Mouse (Mus musculus) retina, postnatal 7 days (tissue): ENCODE results near the gene Per3.

Experiments
- DNase-seq: peaks from one replicate; pipeline ENCODE4 v3.0.0-alpha.2; 2012; ENCODE audit warnings: low read depth, low spot score

The Per3 gene

DNA sequence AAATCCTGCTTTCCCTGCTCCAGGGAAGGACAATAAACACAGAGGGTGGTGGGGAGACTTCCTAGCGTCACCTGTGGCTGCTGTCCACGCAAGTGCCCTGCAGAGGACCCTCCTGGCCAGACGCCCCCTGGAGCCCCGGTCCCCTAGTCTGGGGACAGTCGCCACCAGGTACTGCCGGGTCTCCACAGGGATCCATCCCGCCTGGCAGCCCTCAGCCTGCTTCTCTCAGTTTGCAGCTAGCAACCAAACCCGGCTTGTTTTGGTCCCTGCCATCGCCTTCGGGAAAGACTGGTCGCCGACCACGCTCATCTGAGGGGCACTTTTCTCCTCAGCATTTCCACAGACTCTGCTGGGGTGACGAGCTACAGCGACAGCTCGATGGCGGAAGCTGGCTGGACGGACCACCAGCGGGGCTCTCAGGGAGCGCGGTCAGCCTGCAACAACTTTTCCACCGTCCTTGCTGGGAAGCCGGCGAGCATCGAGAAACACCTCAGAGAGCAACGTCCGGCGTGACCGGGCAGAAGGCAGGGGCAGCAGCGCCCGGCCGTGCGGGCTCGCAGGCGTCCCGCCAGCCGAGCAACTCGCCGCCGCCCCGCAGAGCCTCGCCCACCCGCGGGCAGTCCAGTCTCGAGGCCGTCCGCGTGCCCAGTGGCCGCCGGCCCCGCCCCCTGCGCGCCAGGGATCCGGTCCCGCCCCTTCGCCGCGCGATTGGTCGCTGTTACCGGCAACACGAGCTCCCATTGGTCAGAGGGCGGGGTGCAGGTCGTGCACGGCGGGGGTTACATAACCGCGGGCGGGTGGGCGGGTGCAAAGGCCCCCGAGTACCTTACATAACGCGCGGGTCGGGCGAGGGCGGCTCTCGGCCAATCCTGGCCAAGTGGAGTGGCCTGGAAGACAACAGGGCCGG is at the start of gene Per3:
Gene Per3, minus strand, starts transcription at position 629 of the 907 bp plus-strand sequence.
- peak; percentile 92 for DNase-seq

DNA sequence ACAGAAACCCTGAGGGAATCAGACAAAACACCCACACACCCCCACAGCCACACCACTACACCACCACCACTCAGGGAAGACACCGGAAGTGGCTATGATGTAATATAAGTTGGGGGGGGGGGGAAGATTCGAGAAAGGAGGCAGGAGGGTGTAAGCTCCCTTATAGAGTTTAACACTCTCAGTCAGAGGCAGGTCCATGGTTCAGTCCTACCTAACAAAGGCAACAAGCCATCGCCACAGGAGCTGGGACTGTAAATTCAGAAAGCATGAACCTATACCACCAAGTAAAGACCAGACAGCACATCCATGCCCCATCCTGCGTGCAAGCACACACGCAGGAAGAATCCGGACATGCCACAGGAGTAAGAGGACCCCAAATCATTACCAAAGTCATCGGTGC is 44.8 kb upstream of the Per3 start, which contains the start of gene Gm13090:
Gene Gm13090, plus strand, starts transcription at position 301 of the 400 bp plus-strand sequence.
- DNase-seq, result no peak

DNA sequence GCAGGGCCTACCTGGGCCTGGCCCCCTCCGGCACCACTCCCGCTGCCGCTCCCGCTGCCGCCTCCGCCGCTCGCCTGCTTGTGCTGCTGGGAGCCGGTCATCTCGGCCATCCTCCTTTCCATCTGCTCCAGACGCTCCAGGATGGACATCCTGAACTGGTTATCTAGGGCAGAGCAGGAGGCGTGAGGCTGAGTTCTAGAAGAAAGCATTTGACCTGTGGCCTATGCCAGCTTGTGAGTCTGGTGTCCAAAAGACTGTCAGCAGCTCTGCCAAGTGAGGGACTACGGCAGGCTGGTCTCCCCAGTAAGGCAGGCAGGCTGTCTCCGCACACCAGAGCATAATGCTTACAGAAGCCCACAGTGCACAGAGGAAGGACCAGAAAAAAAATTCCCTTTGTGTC is 44.4 kb upstream of the Per3 start:
- DNase-seq, result no peak

DNA sequence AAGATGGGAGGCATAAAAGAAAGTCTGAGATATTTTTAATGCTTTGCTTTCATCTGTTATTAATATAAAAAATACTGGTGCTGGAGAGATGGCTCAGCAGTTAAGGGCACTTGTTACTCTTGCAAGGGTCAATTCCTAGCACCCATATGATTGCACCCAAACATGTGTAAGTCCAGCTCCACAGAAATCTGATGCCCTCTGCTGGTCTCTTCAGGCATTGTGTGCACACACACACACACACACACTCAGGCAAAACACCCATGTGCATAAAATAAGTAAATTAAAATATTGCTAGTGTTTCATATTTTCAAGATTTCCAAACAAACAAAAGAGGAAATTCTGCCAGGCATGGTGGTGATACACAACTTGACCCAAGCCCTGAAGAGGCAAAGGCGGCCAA is 42.9 kb upstream of the Per3 start:
- DNase-seq, result no peak

DNA sequence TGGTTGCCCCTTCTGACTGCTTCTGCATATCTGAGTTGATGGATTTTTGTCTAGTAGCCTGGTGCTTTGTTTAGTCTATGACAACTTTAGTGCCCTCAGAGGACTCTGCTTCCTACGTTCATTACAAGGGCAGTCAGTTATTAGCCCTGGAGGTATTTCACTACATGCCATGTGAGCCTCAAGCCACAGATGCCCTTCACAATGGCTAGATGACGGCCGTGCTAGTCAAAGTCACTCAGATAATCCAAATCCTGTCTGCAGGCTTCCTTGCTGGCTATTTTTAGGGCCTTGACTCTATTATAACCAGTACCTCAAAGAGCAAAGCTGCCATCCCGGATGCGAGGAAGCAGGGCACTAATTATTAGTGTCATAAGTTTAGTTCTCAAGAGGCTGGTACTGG is 38.6 kb upstream of the Per3 start:
- no peak for DNase-seq

DNA sequence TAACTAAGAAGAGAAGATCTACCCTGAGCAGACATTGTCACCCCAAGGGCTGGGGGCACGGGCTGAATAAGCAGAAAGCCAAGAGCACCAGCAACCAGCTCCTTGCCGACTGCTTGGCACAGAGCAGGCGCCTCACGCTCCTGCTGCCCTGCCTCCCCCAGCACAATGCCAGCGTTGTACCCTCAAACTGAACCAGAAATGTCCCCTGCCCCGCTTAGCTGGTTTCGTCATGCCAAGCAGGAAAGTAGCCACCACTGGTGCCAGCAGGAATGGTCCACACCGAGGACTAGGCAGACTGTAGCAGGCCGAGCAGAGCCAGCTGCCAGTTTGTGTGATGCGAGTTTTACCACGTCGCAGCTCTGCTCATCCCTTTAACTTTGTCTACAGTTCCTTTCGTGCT is 37.5 kb upstream of the Per3 start:
- DNase-seq, result no peak

DNA sequence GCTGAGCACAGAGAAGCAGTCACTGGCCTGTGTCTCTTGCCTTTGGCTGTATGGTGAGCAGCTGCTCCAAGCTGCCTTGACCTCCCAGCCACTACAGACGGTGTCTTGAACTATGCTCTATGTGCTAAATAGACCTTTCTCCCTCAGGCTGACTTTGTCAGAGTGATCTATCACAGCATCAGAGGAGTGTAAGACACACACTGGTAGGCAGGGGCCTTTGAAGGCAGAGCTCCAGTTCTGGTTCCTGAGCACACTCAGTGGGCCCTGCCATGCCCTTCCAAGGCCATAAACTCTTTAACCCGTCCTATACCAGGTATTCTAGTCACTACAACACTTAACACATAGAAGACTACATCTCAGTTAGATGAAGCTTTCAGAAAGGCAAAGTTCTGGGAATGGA is 36.9 kb upstream of the Per3 start:
- DNase-seq, result no peak

DNA sequence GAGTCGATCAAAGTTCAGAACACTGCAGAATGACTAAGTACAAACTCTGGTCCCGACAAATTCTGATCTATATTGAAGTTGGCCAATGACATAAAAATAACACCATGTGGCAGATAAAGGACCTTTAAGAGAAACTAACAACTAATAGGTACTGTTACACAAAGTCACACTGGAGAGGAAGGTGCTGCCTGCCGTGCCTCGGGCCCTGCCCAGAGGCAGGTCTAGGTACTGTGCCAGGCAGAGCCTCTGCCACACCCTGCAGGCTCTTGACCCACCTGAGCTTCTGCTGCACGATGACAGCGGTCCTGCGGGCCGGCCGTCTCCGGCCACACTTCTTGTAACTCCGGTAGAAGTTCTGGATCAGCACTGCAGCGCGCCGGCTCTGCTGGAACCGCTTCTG is 30.4 kb upstream of the Per3 start:
- no peak for DNase-seq

DNA sequence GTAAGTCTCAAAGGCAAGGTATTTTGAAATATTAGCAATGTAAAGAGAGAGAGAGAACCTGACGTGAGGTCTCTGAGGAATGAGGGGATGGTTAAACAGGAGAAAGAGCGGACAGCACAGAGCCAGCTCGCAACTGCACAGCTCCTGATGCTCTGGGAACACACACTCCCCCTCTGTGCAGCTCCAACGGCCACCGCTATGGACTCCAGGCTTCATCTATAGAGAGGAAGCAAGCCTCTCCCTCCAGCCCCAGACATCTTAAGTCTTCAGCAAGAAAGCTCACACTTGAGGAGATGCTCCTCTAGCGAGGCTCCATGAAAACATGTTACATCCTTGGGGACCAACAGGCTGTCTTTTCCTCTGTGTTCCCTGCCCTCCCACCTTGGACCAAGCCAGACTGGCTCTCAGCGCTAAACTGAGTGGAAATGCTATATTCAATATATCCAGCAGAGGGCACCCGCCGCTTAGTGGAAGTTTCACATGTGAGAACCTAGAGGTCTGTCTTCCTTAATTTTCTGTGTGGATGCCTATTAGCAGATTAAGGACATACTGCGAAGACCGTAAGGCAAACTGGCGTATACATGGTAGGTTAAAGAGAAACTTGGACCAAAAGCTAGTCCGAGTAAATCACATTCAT is 28.8 kb upstream of the Per3 start:
- peak; percentile 65 for DNase-seq

DNA sequence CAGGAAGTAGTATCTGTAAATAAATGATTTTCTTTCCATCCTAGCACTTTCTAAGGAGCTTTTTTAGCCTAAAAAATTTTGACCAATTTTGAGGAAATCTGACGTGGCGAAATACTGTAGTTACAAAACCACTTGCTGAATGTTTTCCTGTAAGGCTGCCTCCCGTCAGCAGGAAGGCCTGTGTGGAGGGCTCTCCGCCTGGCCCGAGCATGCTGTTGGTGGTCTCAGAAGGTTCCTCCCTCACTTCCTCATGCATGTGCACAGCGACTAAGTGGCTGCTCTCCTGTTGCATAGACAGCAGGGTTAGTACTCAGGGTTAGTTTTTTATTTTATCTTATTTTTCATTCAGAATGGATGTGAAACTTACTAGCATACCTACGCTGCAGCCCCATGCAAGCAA is 26.5 kb upstream of the Per3 start:
- no peak for DNase-seq

DNA sequence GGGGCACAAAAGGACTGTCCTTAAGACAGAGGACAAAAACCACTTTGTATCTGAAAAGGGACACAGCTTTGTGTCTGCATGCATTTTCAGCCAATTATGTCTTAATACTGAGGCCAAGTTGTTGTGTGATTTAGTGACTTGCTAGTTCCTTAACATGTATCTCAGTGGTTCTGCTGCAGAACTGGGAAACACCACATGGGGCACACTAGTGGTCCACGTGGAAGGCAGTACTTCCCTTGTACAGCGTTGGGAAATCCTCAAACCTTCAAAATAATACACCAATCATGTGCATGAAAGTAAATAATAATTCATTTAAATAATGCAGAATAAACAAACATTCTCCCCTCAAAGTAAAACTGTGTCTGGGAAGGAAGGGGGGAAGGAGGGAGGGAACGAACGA is 24.3 kb upstream of the Per3 start:
- DNase-seq, result no peak

DNA sequence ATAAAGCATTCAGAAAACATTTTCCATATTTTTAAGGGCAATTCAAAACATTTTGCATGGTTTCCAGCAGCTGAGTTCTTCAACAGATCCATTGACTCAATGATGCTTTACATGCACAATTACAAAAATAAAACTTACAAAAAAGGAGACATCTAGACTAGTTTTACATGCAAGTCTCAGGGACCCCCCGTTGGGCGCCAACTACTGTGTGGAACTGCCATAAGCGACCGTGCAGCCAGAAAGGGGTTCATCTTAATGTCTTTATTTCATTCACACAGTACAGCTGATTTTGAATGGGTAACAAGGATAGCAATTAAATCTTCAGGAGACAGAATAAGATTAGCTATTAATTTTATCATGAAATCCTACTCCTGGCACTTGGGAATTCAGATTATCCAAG is 15.1 kb upstream of the Per3 start:
- DNase-seq, result no peak

DNA sequence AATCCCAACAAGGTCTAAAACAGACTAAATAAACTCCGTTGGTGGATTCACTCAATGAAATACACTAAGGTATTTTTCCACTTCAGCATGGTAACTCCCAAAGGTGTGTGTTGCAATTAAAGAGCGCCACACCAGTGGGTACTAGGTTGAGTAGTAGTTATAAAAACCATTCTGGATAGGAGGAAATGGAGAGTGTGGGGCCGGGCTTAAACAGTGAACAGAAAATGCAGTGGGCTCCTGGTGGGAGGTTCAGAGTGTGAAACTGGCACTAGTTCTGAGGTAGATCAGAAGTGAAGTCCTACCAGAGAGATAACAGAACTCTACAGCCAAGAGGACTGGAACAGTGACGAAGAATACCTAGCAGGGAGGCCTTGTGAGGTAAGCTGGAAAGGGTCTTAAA is 14.2 kb upstream of the Per3 start:
- no peak for DNase-seq

DNA sequence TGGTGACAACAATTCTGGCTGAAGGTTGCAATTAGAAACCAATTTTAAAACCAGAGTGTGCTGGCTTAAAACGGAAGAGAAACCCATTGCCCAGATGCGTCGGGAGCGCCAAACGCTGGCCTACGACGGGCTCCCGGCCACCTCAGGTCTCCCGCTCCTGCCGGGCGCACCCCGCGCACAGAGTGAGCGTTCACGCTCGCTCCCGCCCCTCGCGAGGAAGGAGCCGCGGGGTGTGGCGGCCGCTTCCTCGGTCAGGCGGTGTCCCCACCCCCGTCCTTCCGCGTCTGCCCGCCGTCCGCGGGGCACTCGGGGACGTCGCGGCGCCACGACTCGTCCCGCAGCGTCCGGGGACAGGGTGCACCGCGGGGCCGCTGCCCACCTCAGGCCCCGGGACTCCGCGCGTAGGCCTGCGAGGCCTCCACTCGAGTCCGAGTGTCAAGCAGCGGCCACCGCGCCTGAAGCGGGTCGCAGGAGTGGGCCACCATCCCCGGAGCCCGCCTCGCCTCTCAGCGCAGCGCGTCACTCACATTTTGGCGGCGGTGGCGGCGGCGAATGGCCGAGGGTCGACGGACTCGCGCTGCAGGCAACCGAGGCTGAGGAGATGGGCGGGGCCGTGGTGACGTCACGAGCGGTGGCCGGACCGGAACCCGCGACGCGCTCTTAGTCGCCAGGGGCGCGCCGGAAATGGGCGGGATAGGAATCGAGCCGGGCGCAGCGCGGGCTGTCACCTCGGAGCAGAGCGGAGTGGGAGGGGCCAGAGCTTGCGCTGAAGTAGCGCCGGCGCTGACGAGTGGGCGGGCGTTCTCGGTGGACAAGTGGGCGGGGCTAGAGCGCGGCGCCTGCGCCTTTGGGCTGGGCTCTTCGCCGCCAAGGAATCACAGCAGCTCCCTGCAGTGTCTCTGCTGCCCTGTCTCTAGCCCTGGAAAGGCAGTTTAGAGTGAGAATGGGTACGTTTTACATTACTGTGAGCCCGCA is 13.2 kb upstream of the Per3 start, which contains the start of gene Vamp3:
Gene Vamp3, minus strand, starts transcription at position 617 of the 975 bp plus-strand sequence.
- peak; percentile 98 for DNase-seq

DNA sequence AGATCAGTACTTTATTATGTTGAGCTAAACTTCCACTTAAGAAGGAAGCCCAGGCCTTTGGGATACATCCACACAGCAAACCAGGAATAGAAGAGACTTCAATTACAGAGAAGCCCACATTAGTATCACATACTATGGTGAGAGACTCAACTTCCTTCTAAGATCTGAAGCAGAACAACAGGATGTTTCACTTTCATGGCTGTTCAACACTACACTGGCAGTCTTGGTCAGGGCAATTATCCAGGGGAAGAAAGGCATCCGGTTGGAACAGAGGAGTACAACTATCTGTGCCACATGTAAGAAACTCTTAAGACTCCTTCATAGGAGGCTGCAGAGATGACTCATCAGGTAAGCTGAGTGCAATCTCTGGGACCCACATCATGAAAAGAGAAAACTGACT is 6.7 kb upstream of the Per3 start:
- DNase-seq, result no peak

DNA sequence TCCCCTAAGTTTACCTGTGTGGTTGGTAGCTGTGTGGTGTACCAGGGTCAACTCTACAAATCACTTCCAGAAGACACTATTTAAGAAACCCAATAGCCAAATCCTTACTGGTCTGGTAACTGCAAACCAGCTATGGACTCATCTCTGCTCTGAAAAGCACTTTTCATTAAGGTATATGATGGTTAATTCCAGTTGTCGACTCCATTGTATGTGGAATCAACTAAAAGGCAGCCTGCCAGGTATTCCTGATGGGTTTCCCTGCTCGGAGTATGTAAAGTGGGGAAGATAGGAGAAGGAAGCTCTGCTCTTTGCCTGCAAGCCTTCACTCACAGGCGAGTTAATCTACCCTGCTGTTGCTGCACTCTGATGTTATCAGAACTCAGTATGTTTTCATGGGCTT is 2.1 kb upstream of the Per3 start:
- no peak for DNase-seq

DNA sequence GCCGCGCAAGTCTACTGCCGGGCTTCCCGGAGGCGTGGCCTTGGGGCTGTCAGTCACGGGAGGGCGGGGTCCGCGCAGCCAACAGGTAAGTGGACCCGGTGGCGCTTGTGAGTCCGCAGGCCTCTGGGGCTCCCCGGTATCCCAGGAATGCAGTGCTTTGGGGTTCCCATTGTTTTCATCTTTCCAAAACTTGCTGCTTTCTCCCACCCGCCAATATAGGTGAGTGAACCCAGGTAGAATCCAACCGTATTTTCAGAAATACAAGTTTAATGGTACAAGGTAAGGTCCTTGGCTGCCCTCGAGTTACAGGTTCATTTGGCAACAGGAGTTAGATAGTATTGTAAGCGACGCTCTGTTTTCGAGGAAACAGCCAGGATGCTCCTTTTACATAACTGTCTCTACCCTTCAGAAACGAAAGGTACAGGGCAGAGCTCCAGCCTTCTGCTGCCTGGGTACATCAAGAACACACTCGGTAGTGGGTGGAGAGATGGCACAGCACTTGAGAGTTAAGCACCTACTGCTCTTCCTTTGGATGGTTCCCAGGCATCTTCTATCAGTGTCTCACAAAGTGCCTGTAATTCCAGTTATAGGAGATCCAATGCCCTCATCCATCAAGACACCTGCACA is 592 bp upstream of the Per3 start:
- no peak for DNase-seq

DNA sequence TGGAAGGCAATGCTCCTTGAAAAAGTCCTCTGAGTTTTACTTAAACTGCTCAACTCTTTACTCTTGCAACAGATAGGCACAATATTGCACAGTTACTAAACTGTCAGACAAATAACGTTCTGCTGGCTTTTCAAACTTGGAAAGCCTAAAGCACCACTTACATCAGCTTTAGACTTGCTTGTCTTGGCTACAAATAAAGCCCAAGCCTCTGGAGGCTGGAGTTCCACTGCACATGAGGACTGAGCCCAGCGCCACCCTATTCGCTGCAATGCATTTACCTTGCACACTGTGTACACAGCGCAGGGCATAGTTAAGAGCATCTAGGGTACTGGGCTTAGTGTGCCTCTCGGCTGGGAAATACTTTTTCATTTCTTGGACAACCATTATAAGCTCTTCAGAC is 1.2 kb downstream of the Per3 start:
- no peak for DNase-seq

DNA sequence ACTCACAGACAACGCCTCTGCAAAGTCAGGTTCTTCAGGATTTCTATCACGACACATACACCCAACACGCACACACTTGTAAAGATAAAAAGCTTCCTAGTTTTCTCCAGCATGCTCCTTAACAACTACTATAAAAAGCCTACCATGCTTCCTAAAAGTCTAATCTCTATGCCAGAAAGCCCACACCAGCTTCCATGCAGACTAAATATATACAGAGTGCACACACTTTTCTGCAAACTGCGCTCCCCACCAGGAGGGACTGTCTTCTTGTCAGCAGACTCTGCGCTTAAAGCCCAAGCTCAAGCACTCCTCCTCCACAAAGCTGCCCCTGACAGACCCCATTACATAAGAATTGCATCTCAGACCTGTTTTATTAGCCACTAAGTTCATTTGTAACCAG is 3.0 kb downstream of the Per3 start:
- DNase-seq, result no peak

DNA sequence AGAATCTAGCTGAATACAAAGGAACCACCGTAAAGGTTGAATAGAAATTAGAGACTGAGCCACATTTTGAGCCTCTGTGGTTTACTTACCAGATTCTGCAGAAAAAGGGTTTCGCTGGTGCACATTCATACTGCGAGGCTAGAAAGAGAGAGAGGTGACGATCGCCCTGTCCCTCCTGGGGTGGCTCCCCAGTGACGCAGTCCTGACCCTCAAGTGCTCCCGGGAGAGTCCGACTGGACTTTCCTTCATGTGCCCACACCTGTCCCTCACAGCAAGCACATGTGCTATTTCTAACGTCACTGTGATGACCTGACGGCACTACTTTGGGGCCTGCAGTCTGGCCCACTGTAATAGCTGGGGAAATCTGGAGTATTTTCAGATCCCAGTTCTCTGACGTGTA is 6.7 kb downstream of the Per3 start:
- DNase-seq, result no peak

DNA sequence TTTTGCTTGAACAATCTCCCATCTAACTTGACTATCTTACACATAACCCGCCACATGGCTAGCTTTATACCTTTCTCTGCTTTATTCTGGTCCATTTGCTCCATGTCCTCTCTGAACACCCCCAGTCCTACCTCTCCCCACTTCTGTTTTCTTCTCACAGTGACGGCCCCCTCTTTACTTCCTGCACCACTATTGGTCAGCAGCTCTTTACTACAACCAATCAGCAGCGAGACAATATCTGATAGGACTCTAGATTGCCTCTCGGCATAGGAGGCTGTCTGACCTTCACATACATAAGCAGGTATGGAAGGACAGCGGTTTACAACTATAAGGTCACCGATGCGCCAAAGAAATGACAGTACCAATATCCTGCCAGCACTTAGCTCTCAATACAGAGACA is 7.9 kb downstream of the Per3 start:
- no peak for DNase-seq
